Mouse (Mus musculus): ENCODE measurements around the gene Nkapd1. TPM values are rescaled to one million over a fixed set of nuclear protein-coding genes. Genes with fewer than 3 reads are reported as not detected.
A peak's percentile ranks its signal among the peaks of the same experiment; 100 is the strongest.
"Not testable (repeated sequence)": the region's sequence is repeated elsewhere in the genome, so short reads cannot be mapped to it uniquely, and the experiment has no call there.

The Nkapd1 gene
- polyA plus RNA-seq, 1 experiment: 0.25 TPM

- Histone ChIP-seq H3K9me3 (ENCODE audit: control insufficient read depth, low read length) (no peaks in the 10 kb centered on the region), H3K27me3 (ENCODE audit: control insufficient read depth) (no peaks in the 10 kb centered on the region), H3K4me3 (replicated peaks) (no peak overlapping the region), H3K36me3 (ENCODE audit: control insufficient read depth) (peaks cover 88% of the 10 kb centered on the region), H3K4me1 (ENCODE audit: control insufficient read depth) (peaks cover 17% of the 10 kb centered on the region)
- TF ChIP-seq TAL1 (IDR thresholded peaks at IDR 0.05; ENCODE audit: low read length) (no peak), GATA1 (IDR thresholded peaks at IDR 0.05; ENCODE audit: low read length) (no peak)
Measured at GRCm38 (mm10) chr9:50646826-50647370, 29.6 kb upstream of the Nkapd1 start.

- peaks cover 53% of the 10 kb centered on the region for H3K36me3 ChIP-seq (ENCODE audit: control insufficient read depth)
- no peaks in the 10 kb centered on the region for H3K27me3 ChIP-seq (ENCODE audit: control insufficient read depth)
- H3K9me3 ChIP-seq (ENCODE audit: control insufficient read depth, low read length): no peaks in the 10 kb centered on the region
- no peak for TF ChIP-seq GATA1 (IDR thresholded peaks at IDR 0.05; ENCODE audit: low read length)
- TF ChIP-seq TAL1 (IDR thresholded peaks at IDR 0.05; ENCODE audit: low read length): no peak
- H3K4me1 ChIP-seq (ENCODE audit: control insufficient read depth): peaks cover 8% of the 10 kb centered on the region
- H3K4me3 ChIP-seq (replicated peaks): no peak overlapping the region
Measured at GRCm38 (mm10) chr9:50634270-50634669, 17.0 kb upstream of the Nkapd1 start.

GRCm38 (mm10) chr9:50633059-50633458 lies 15.8 kb upstream of the Nkapd1 start:
- no peak for TF ChIP-seq GATA1 (IDR thresholded peaks at IDR 0.05; ENCODE audit: low read length)
- TF ChIP-seq TAL1 (IDR thresholded peaks at IDR 0.05; ENCODE audit: low read length): no peak
- H3K27me3 ChIP-seq (ENCODE audit: control insufficient read depth): no peaks in the 10 kb centered on the region
- no peak overlapping the region for H3K4me3 ChIP-seq (replicated peaks)
- H3K4me1 ChIP-seq (ENCODE audit: control insufficient read depth): peaks cover 8% of the 10 kb centered on the region
- peaks cover 43% of the 10 kb centered on the region for H3K36me3 ChIP-seq (ENCODE audit: control insufficient read depth)
- H3K9me3 ChIP-seq (ENCODE audit: control insufficient read depth, low read length): no peaks in the 10 kb centered on the region

GRCm38 (mm10) chr9:50632016-50632688 lies 14.9 kb upstream of the Nkapd1 start:
- H3K27me3 ChIP-seq (ENCODE audit: control insufficient read depth): no peaks in the 10 kb centered on the region
- TF ChIP-seq TAL1 (IDR thresholded peaks at IDR 0.05; ENCODE audit: low read length): no peak
- TF ChIP-seq GATA1 (IDR thresholded peaks at IDR 0.05; ENCODE audit: low read length): no peak
- peak overlapping the region; percentile 30 for H3K4me3 ChIP-seq (replicated peaks)
- peaks cover 35% of the 10 kb centered on the region for H3K36me3 ChIP-seq (ENCODE audit: control insufficient read depth)
- H3K9me3 ChIP-seq (ENCODE audit: control insufficient read depth, low read length): no peaks in the 10 kb centered on the region
- peaks cover 8% of the 10 kb centered on the region for H3K4me1 ChIP-seq (ENCODE audit: control insufficient read depth)

GRCm38 (mm10) chr9:50630903-50631302 lies 13.6 kb upstream of the Nkapd1 start:
- not testable (repeated sequence) for H3K9me3 ChIP-seq (ENCODE audit: control insufficient read depth, low read length); H3K4me3 ChIP-seq (replicated peaks); H3K27me3 ChIP-seq (ENCODE audit: control insufficient read depth); H3K4me1 ChIP-seq (ENCODE audit: control insufficient read depth)
- peaks cover 26% of the 10 kb centered on the region for H3K36me3 ChIP-seq (ENCODE audit: control insufficient read depth)

- H3K36me3 ChIP-seq (ENCODE audit: control insufficient read depth): peaks cover 25% of the 10 kb centered on the region
- H3K4me3 ChIP-seq (replicated peaks): peak overlapping the region; percentile 88
- H3K27me3 ChIP-seq (ENCODE audit: control insufficient read depth): no peaks in the 10 kb centered on the region
- H3K9me3 ChIP-seq (ENCODE audit: control insufficient read depth, low read length): no peaks in the 10 kb centered on the region
- TF ChIP-seq TAL1 (IDR thresholded peaks at IDR 0.05; ENCODE audit: low read length) (no peak), GATA1 (IDR thresholded peaks at IDR 0.05; ENCODE audit: low read length) (no peak)
- H3K4me1 ChIP-seq (ENCODE audit: control insufficient read depth): peaks cover 28% of the 10 kb centered on the region
Measured at GRCm38 (mm10) chr9:50617794-50618330, 598 bp upstream of the Nkapd1 start.

GRCm38 (mm10) chr9:50616161-50616560 lies 1.1 kb downstream of the Nkapd1 start:
- Histone ChIP-seq H3K36me3 (ENCODE audit: control insufficient read depth) (peaks cover 41% of the 10 kb centered on the region), H3K27me3 (ENCODE audit: control insufficient read depth) (no peaks in the 10 kb centered on the region), H3K4me1 (ENCODE audit: control insufficient read depth) (peaks cover 28% of the 10 kb centered on the region), H3K9me3 (ENCODE audit: control insufficient read depth, low read length) (no peaks in the 10 kb centered on the region), H3K4me3 (replicated peaks) (peak overlapping the region; percentile 88)
- TF ChIP-seq TAL1 (IDR thresholded peaks at IDR 0.05; ENCODE audit: low read length) (no peak), GATA1 (IDR thresholded peaks at IDR 0.05; ENCODE audit: low read length) (no peak)

- peaks cover 23% of the 10 kb centered on the region for H3K4me1 ChIP-seq (ENCODE audit: control insufficient read depth)
- H3K27me3 ChIP-seq (ENCODE audit: control insufficient read depth): no peaks in the 10 kb centered on the region
- H3K4me3 ChIP-seq (replicated peaks): no peak overlapping the region
- no peaks in the 10 kb centered on the region for H3K9me3 ChIP-seq (ENCODE audit: control insufficient read depth, low read length)
- TF ChIP-seq TAL1 (IDR thresholded peaks at IDR 0.05; ENCODE audit: low read length): no peak
- TF ChIP-seq GATA1 (IDR thresholded peaks at IDR 0.05; ENCODE audit: low read length): no peak
- H3K36me3 ChIP-seq (ENCODE audit: control insufficient read depth): peaks cover 82% of the 10 kb centered on the region
Measured at GRCm38 (mm10) chr9:50612115-50612514, 5.1 kb downstream of the Nkapd1 start.

GRCm38 (mm10) chr9:50604338-50604737 lies 12.9 kb downstream of the Nkapd1 start:
- H3K36me3 ChIP-seq (ENCODE audit: control insufficient read depth): peaks cover 68% of the 10 kb centered on the region
- peaks cover 51% of the 10 kb centered on the region for H3K4me1 ChIP-seq (ENCODE audit: control insufficient read depth)
- TF ChIP-seq GATA1 (IDR thresholded peaks at IDR 0.05; ENCODE audit: low read length) (peak; percentile 22; the same call in 1 of the 2 replicates), TAL1 (IDR thresholded peaks at IDR 0.05; ENCODE audit: low read length) (no peak)
- peak overlapping the region; percentile 100 for H3K4me3 ChIP-seq (replicated peaks)
- H3K9me3 ChIP-seq (ENCODE audit: control insufficient read depth, low read length): no peaks in the 10 kb centered on the region
- H3K27me3 ChIP-seq (ENCODE audit: control insufficient read depth): no peaks in the 10 kb centered on the region
